Mouse (Mus musculus) liver, embryonic 14.5 days (tissue): ENCODE results near the gene Gm9048. TPM values are rescaled to one million over a fixed set of nuclear protein-coding genes. Genes with fewer than 3 reads are reported as not detected.
"Not testable (repeated sequence)": the region's sequence is repeated elsewhere in the genome, so short reads cannot be mapped to it uniquely, and the experiment has no call there.

Experiments
- ATAC-seq: fragments of 200-750 bp; cut with Nextera tagmentation; 2 replicates; pipeline ENCODE4 v1.8.0; 2017; ENCODE audit warnings: moderate number of reproducible peaks, mild to moderate bottlenecking, moderate library complexity; ENCODE audit not compliant: insufficient read depth
- DNase-seq, 3 experiments: peaks; one replicate each; pipeline ENCODE4 v3.0.0-alpha.2; 2012 to 2013; ENCODE audit warnings: low read depth in 3 of 3, low spot score in 3 of 3
- H3K27ac ChIP-seq: fragments of 300-500 bp; sonication (generic); 2 replicates; pipeline ENCODE4 v1.5.1; 2014; ENCODE audit warnings: moderate library complexity, mild to moderate bottlenecking, control low read depth, inconsistent platforms
- H3K27me3 ChIP-seq: fragments of 300-500 bp; sonication (generic); 2 replicates; pipeline ENCODE4 v1.6.1; 2014; ENCODE audit warnings: mild to moderate bottlenecking, low read length, moderate library complexity; ENCODE audit not compliant: control insufficient read depth, insufficient read depth
- H3K36me3 ChIP-seq: fragments of 300-500 bp; sonication (generic); replicated peaks from 2 replicates; pipeline ENCODE4 v1.6.1; 2014; ENCODE audit warnings: low read depth; ENCODE audit not compliant: control insufficient read depth, insufficient read depth
- H3K4me1 ChIP-seq, 2 experiments: fragments of 200-500 bp in 1 of 2; fragments of 300-500 bp in 1 of 2; sonication (generic) in 1 of 2; replicated peaks; 2 replicates each; pipeline ENCODE4 v1.6.1; 2012 to 2014; ENCODE audit warnings: antibody characterized with exemption in 1 of 2, inconsistent platforms in 1 of 2, low read length in 1 of 2; ENCODE audit not compliant: control insufficient read depth in 2 of 2, insufficient read depth in 2 of 2
- H3K4me2 ChIP-seq: fragments of 300-500 bp; sonication (generic); 2 replicates; pipeline ENCODE4 v1.6.1; 2014; ENCODE audit warnings: low read depth, mild to moderate bottlenecking, control low read depth, moderate library complexity
- H3K4me3 ChIP-seq, 2 experiments: fragments of 200-500 bp in 1 of 2; fragments of 300-500 bp in 1 of 2; sonication (generic) in 1 of 2; 2 replicates each; pipeline ENCODE4 v1.5.1; 2012 to 2014; ENCODE audit warnings: low read depth in 2 of 2, low read length in 2 of 2, mild to moderate bottlenecking in 2 of 2, control low read depth in 1 of 2, inconsistent platforms in 1 of 2, moderate library complexity in 1 of 2; ENCODE audit not compliant: insufficient read depth in 1 of 2
- H3K9ac ChIP-seq: fragments of 300-500 bp; sonication (generic); replicated peaks from 2 replicates; pipeline ENCODE4 v1.6.1; 2014; ENCODE audit warnings: mild to moderate bottlenecking, control low read depth, moderate library complexity
- H3K9me3 ChIP-seq: fragments of 300-500 bp; sonication (generic); 2 replicates; pipeline ENCODE4 v1.6.1; 2016; ENCODE audit warnings: low read length, mixed read lengths; ENCODE audit not compliant: control insufficient read depth
- CTCF ChIP-seq: IDR thresholded peaks from 2 replicates; pipeline ENCODE4 v1.5.1; 2016; ENCODE audit warnings: antibody characterized with exemption, low read depth, control low read depth
- EP300 ChIP-seq: IDR thresholded peaks from 2 replicates; pipeline ENCODE4 v1.6.1; 2016; ENCODE audit warnings: antibody characterized with exemption, low read depth
- WGBS: fragments of 180-500 bp; shearing (Covaris S2); extraction: QIAGEN DNeasy Blood & Tissue Kit; methylation state at CpG from one replicate; pipeline ENCODE4 v1.1.7; 2014; ENCODE audit not compliant: insufficient replicate concordance; 5-methylcytosine and 5-hydroxymethylcytosine counted together
- polyA plus RNA-seq, 2 experiments: library from polyadenylated mRNA; depleted of rRNA in 1 of 2; stranded (reverse) in 1 of 2; unstranded in 1 of 2; fragments of >200 nt; fragmentation: Nextera tagmentation in 1 of 2; extraction: Ambion mirVana in 1 of 2; gene quantifications; 2 replicates each; pipeline versions ENCODE4 v1.2.1 to v1.2.3; 2012 to 2014

Gene Gm9048
- polyA plus RNA-seq, 2 experiments = not detected

DNA sequence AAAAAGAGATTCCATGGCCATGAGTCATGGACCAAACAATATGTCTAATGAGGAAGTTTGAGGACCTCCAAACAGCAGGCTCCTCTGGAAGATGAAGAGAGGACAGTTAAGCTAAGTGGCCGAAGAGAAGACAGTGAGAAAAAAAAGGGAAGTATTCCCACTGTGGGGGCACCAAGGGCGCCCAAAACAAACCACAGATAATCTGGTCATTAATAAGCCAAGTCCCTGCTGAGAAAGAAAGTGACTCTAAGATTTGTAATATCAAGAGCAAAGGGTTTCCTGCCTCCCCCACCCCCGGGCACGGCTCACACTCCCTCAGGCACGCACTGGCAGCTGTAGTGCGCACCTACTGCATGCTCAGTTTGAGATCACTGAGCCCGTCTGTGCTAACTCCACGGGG, 29.5 kb downstream of the Gm9048 start:
- Histone ChIP-seq H3K27ac (no peak overlapping the region), H3K4me1 (no peaks in the 10 kb centered on the region), H3K27me3 (no peaks in the 10 kb centered on the region), H3K9ac (no peak overlapping the region), H3K4me3 (no peak overlapping the region), H3K9me3 (no peaks in the 10 kb centered on the region), H3K36me3 (no peaks in the 10 kb centered on the region), H3K4me2 (no peak overlapping the region)
- no peak for TF ChIP-seq CTCF
- TF ChIP-seq EP300 = no peak
- ATAC-seq = no peak
- no peak for DNase-seq
- WGBS = 22% methylated on average over 8 of the region's 8 CpGs

DNA sequence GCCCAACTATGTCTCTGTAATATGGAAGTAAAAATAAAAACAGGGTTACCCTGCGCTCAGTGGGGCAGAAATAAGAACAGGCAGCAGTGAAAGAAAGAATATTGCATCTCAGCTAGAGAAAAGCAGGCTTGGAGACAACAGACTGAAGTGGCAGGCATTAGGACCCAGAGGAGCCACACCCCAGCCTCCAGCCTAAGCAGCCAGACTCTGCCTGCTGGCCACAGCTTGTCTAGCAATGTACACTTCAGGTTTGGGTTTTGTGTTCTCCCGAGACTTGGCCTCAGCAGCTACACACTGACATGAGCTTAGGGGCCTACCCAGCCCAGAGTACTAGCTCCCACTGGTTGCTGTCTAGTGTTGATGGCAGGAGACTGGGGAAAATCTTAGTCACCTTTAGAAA, 46.3 kb downstream of the Gm9048 start:
- H3K4me2 ChIP-seq, H3K9me3 ChIP-seq, H3K9ac ChIP-seq, H3K4me3 ChIP-seq, H3K4me1 ChIP-seq, ATAC-seq, DNase-seq, H3K27ac ChIP-seq, H3K27me3 ChIP-seq, H3K36me3 ChIP-seq: not testable (repeated sequence)
- WGBS = 21% methylated on average over 2 of the region's 2 CpGs

Other genes with a start within 250 kb of the Gm9048 start
- gene Mdm1, start 206.9 kb downstream of the Gm9048 start, polyA plus RNA-seq (2012; rRNA removed) = 5.6 and 6.8 TPM in 2 replicates
- 8.4 and 9.8 TPM in 2 replicates for gene Mdm1, start 206.9 kb downstream of the Gm9048 start, polyA plus RNA-seq (2014; fragmentation: Nextera tagmentation; extraction: Ambion mirVana)
- not detected in 2 replicates for gene Il22, start 143.7 kb downstream of the Gm9048 start, polyA plus RNA-seq (2012; rRNA removed)
- not detected in 2 replicates for gene Il22, start 143.7 kb downstream of the Gm9048 start, polyA plus RNA-seq (2014; fragmentation: Nextera tagmentation; extraction: Ambion mirVana)
- not detected in 2 replicates for gene Gm32717, start 107.9 kb downstream of the Gm9048 start, polyA plus RNA-seq (2012; rRNA removed)
- not detected in 2 replicates for gene Gm32717, start 107.9 kb downstream of the Gm9048 start, polyA plus RNA-seq (2014; fragmentation: Nextera tagmentation; extraction: Ambion mirVana)
- gene Gm32802, start 90.0 kb downstream of the Gm9048 start, polyA plus RNA-seq (2012; rRNA removed) = not detected in 2 replicates
- not detected in 2 replicates for gene Gm32802, start 90.0 kb downstream of the Gm9048 start, polyA plus RNA-seq (2014; fragmentation: Nextera tagmentation; extraction: Ambion mirVana)
- gene Iltifb, start 53.6 kb downstream of the Gm9048 start, polyA plus RNA-seq (2012; rRNA removed) = not detected in 2 replicates
- gene Iltifb, start 53.6 kb downstream of the Gm9048 start, polyA plus RNA-seq (2014; fragmentation: Nextera tagmentation; extraction: Ambion mirVana) = not detected in 2 replicates
- gene Gm9040, start 21.7 kb downstream of the Gm9048 start, polyA plus RNA-seq (2012; rRNA removed) = not detected in 2 replicates
- gene Gm9040, start 21.7 kb downstream of the Gm9048 start, polyA plus RNA-seq (2014; fragmentation: Nextera tagmentation; extraction: Ambion mirVana) = not detected in 2 replicates
- gene Gm9044, start 16.3 kb downstream of the Gm9048 start, polyA plus RNA-seq (2012; rRNA removed) = not detected in 2 replicates
- gene Gm9044, start 16.3 kb downstream of the Gm9048 start, polyA plus RNA-seq (2014; fragmentation: Nextera tagmentation; extraction: Ambion mirVana) = not detected in 2 replicates
- gene Gm9045, start 10.8 kb downstream of the Gm9048 start, polyA plus RNA-seq (2012; rRNA removed) = 0.01 TPM in 1 of 2 replicates, not detected in the other
- 0.05 TPM in 1 of 2 replicates, not detected in the other for gene Gm9045, start 10.8 kb downstream of the Gm9048 start, polyA plus RNA-seq (2014; fragmentation: Nextera tagmentation; extraction: Ambion mirVana)
- not detected in 2 replicates for gene Gm9046, start 5.4 kb downstream of the Gm9048 start, polyA plus RNA-seq (2012; rRNA removed)
- gene Gm9046, start 5.4 kb downstream of the Gm9048 start, polyA plus RNA-seq (2014; fragmentation: Nextera tagmentation; extraction: Ambion mirVana) = not detected in 2 replicates
- gene Gm9049, start 5.4 kb upstream of the Gm9048 start, polyA plus RNA-seq (2012; rRNA removed) = 0.01 TPM in 1 of 2 replicates, not detected in the other
- gene Gm9049, start 5.4 kb upstream of the Gm9048 start, polyA plus RNA-seq (2014; fragmentation: Nextera tagmentation; extraction: Ambion mirVana) = 0.05 TPM in 1 of 2 replicates, not detected in the other
- not detected in 2 replicates for gene Ifng, start 92.4 kb upstream of the Gm9048 start, polyA plus RNA-seq (2012; rRNA removed)
- gene Ifng, start 92.4 kb upstream of the Gm9048 start, polyA plus RNA-seq (2014; fragmentation: Nextera tagmentation; extraction: Ambion mirVana) = not detected in 2 replicates